Mouse (Mus musculus): ENCODE measurements around the gene Gm16451. TPM values are rescaled to one million over a fixed set of nuclear protein-coding genes. Genes with fewer than 3 reads are reported as not detected.
"Not testable (repeated sequence)": the region's sequence is repeated elsewhere in the genome, so short reads cannot be mapped to it uniquely, and the experiment has no call there.

The Gm16451 gene
- not detected in 2 replicates for polyA plus RNA-seq (2015; fragmentation: Nextera tagmentation; extraction: Ambion mirVana)

DNA sequence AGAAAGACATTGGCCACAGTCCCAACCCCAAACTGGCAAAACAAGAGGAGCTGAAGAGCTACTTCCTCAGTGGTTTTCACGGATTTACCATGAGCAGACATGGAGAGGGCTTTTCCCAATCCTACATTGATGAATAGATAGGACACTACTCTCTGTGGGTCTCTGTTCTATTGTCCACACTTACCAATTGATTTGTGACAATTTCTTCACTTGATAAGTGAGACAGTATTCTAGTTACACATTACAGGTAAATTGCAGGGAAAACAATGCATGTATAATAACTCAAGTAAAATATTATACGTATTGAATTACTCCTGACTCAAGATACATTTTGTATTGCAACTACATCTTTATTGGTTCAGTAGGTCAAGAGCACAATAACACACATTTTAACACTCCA, at the start of gene Gm16451:
Gene Gm16451 (minus strand): TSS at position 101 of the 400 bp plus-strand sequence.
- WGBS, result no CpG with 5 or more reads among the region's 2 CpGs
- H3K27me3 ChIP-seq (ENCODE audit: control insufficient read depth, insufficient read depth, low read length); H3K36me3 ChIP-seq (ENCODE audit: control insufficient read depth, insufficient read depth, low read length); H3K9me3 ChIP-seq (replicated peaks; ENCODE audit: control insufficient read depth, low read length); H3K4me3 ChIP-seq (replicated peaks; ENCODE audit: low read length); H3K27ac ChIP-seq (ENCODE audit: low read length); H3K4me2 ChIP-seq (ENCODE audit: low read depth, low read length); ATAC-seq (ENCODE audit: insufficient read depth, low FRiP score); H3K9ac ChIP-seq (ENCODE audit: low read length); H3K4me1 ChIP-seq (ENCODE audit: control insufficient read depth, insufficient read depth, low read length): not testable (repeated sequence)

GRCm38 (mm10) chr7:22163935-22164334, 45.9 kb upstream of the Gm16451 start, which contains the start of gene Vmn1r142:
Gene Vmn1r142 (minus strand): TSS chr7:22164035.
- not testable (repeated sequence) for H3K4me1 ChIP-seq (ENCODE audit: control insufficient read depth, insufficient read depth, low read length); H3K36me3 ChIP-seq (ENCODE audit: control insufficient read depth, insufficient read depth, low read length); ATAC-seq (ENCODE audit: insufficient read depth, low FRiP score); H3K9me3 ChIP-seq (replicated peaks; ENCODE audit: control insufficient read depth, low read length); H3K4me2 ChIP-seq (ENCODE audit: low read depth, low read length); H3K9ac ChIP-seq (ENCODE audit: low read length); H3K4me3 ChIP-seq (replicated peaks; ENCODE audit: low read length); H3K27ac ChIP-seq (ENCODE audit: low read length); H3K27me3 ChIP-seq (ENCODE audit: control insufficient read depth, insufficient read depth, low read length)
- no CpG with 5 or more reads among the region's 3 CpGs for WGBS

GRCm38 (mm10) chr7:22134641-22135040, 16.6 kb upstream of the Gm16451 start, which contains the start of gene Gm10666:
Gene Gm10666 (minus strand): TSS chr7:22134741.
- not testable (repeated sequence) for ATAC-seq (ENCODE audit: insufficient read depth, low FRiP score); H3K4me2 ChIP-seq (ENCODE audit: low read depth, low read length); H3K4me1 ChIP-seq (ENCODE audit: control insufficient read depth, insufficient read depth, low read length); H3K27me3 ChIP-seq (ENCODE audit: control insufficient read depth, insufficient read depth, low read length); H3K9ac ChIP-seq (ENCODE audit: low read length); H3K36me3 ChIP-seq (ENCODE audit: control insufficient read depth, insufficient read depth, low read length); H3K4me3 ChIP-seq (replicated peaks; ENCODE audit: low read length); H3K9me3 ChIP-seq (replicated peaks; ENCODE audit: control insufficient read depth, low read length); H3K27ac ChIP-seq (ENCODE audit: low read length)
- no CpG with 5 or more reads among the region's 5 CpGs for WGBS

- H3K9me3 ChIP-seq (replicated peaks; ENCODE audit: control insufficient read depth, low read length); H3K4me1 ChIP-seq (ENCODE audit: control insufficient read depth, insufficient read depth, low read length); H3K36me3 ChIP-seq (ENCODE audit: control insufficient read depth, insufficient read depth, low read length); H3K27me3 ChIP-seq (ENCODE audit: control insufficient read depth, insufficient read depth, low read length); ATAC-seq (ENCODE audit: insufficient read depth, low FRiP score); H3K4me3 ChIP-seq (replicated peaks; ENCODE audit: low read length); H3K27ac ChIP-seq (ENCODE audit: low read length); H3K4me2 ChIP-seq (ENCODE audit: low read depth, low read length); H3K9ac ChIP-seq (ENCODE audit: low read length): not testable (repeated sequence)
- no CpG with 5 or more reads among the region's 7 CpGs for WGBS
Measured at GRCm38 (mm10) chr7:22068757-22069156, 49.3 kb downstream of the Gm16451 start, which contains the start of gene Vmn1r139. Gene Vmn1r139 (plus strand): TSS chr7:22069057.

Other genes with a start within 250 kb of the Gm16451 start
- not detected in 2 replicates for gene Gm5891, start 197.0 kb downstream of the Gm16451 start, polyA plus RNA-seq (2015; fragmentation: Nextera tagmentation; extraction: Ambion mirVana)
- gene Vmn1r137, start 123.7 kb downstream of the Gm16451 start, polyA plus RNA-seq (2015; fragmentation: Nextera tagmentation; extraction: Ambion mirVana), result not detected in 2 replicates
- not detected in 2 replicates for gene Vmn1r138, start 89.3 kb downstream of the Gm16451 start, polyA plus RNA-seq (2015; fragmentation: Nextera tagmentation; extraction: Ambion mirVana)
- gene Gm6176, start 61.9 kb downstream of the Gm16451 start, polyA plus RNA-seq (2015; fragmentation: Nextera tagmentation; extraction: Ambion mirVana), result not detected in 2 replicates
- not detected in 2 replicates for gene Vmn1r139, start 49.2 kb downstream of the Gm16451 start, polyA plus RNA-seq (2015; fragmentation: Nextera tagmentation; extraction: Ambion mirVana)
- not detected in 2 replicates for gene Gm10666, start 16.5 kb upstream of the Gm16451 start, polyA plus RNA-seq (2015; fragmentation: Nextera tagmentation; extraction: Ambion mirVana)
- not detected in 2 replicates for gene Vmn1r142, start 45.8 kb upstream of the Gm16451 start, polyA plus RNA-seq (2015; fragmentation: Nextera tagmentation; extraction: Ambion mirVana)
- not detected in 2 replicates for gene Vmn1r143, start 71.1 kb upstream of the Gm16451 start, polyA plus RNA-seq (2015; fragmentation: Nextera tagmentation; extraction: Ambion mirVana)
- not detected in 2 replicates for gene Gm8653, start 83.0 kb upstream of the Gm16451 start, polyA plus RNA-seq (2015; fragmentation: Nextera tagmentation; extraction: Ambion mirVana)
- not detected in 2 replicates for gene Gm8453, start 111.2 kb upstream of the Gm16451 start, polyA plus RNA-seq (2015; fragmentation: Nextera tagmentation; extraction: Ambion mirVana)
- not detected in 2 replicates for gene Gm4187, start 211.5 kb upstream of the Gm16451 start, polyA plus RNA-seq (2015; fragmentation: Nextera tagmentation; extraction: Ambion mirVana)